Mouse (Mus musculus) stomach, postnatal 0 days (tissue): Measurements from ENCODE around the gene A730061H03Rik.

Source experiments
- CTCF ChIP-seq: IDR thresholded peaks from 2 replicates; pipeline ENCODE4 v1.5.1; 2016; ENCODE audit warnings: antibody characterized with exemption, low read depth, mild to moderate bottlenecking, moderate library complexity
- EP300 ChIP-seq: optimal IDR thresholded peaks from 2 replicates; pipeline ENCODE3; 2016; ENCODE audit warnings: antibody characterized with exemption

GRCm38 (mm10) chr14:55584702-55585565, 24.7 kb upstream of the A730061H03Rik start, which contains the start of gene Emc9:
- no peak for TF ChIP-seq CTCF
- no peak for TF ChIP-seq EP300
